Mouse (Mus musculus): ENCODE results near the gene Bmf. TPM values are rescaled to one million over a fixed set of nuclear protein-coding genes. Genes with fewer than 3 reads are reported as not detected.

Bmf gene
- total RNA-seq, 4 experiments from 2014 or later = 2.0 to 8.6 (median 4.1) TPM

DNA sequence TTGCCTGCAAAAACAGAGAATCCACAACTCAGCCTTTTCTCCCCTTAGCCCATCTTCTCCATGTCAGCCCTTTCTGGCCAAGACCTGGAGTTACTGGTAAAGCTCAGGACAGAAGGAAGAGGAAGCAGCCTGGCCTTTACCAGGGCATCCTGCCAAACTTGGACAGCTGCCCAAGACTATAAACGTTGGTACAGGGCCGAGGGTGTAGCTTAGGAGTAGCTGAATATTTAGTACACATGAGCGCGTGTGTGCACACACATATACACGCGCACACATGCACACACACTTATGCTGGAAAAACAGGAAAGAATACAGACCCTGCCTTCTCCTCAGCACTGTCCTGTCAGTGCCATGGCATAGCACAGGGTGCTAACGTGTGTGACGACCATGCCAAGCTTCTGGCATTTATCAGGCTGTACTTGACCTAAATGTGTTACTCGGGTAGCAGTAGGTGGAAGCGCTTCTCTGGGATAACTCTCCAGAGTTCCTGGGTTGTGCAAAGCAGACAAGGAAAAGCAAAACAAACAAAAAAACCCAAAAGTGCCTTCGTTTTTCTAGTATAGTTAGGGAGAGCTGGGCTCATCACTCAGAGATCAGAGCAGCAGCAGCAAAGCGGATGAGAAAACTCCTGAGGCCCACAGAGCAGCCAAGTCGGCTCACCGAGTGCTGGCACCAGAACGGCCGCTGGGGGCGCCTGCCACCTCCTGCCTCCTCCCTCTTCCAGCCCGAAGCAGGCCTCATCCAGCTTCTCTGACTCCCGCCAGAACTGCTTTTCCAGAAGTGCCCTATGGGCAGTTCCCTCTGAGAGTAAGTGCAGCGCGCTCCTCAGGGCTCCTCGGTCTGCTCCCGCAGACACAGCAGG lies 4.0 kb downstream of the Bmf start:
- DNase-seq (ENCODE audit: low spot score in 2 of 2) = peak; percentile 76 to 87

DNA sequence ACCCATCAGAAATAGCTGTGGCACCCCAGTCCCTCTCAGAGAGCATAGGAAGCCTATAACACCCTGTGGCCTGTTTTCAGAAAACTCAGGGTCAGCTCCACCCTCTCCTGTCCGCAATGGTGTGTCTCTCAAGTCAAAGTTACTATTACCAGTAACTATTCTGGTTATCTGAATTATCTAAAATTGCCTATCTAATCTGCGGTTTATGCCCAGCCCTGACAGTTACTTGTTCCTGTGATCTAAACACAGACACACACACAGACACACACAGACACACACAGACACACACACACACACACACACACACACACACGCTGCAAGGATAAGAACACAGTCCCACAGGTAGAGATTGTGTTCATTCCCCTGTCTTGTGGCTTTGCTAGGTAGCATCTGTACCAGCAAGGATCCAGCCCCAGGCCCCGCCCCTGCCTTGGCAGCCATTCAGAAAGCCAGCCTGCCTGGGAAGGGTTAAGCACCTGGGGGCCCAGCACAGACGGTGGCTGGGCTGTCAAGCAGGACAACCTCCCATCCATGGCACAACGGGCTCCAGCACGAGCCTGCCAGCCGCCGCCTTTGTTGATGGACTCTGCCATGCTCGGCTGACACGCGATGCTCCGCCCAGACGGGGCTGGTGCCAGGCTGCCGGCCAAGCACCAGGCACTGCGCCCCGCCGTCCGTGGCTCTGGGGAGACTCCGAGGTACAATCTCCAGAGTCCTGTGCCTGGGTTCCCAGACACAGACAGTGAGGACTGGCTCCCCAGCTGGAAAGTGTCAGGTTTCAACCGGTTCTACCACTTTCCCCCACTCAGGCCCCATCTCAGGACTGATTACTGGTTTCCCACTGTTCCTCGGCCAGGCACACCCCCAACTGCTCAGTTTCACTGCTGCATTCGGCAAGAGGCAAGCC lies 5.3 kb downstream of the Bmf start:
- DNase-seq (ENCODE audit: low spot score in 2 of 2) = peak; percentile 66 to 67

DNA sequence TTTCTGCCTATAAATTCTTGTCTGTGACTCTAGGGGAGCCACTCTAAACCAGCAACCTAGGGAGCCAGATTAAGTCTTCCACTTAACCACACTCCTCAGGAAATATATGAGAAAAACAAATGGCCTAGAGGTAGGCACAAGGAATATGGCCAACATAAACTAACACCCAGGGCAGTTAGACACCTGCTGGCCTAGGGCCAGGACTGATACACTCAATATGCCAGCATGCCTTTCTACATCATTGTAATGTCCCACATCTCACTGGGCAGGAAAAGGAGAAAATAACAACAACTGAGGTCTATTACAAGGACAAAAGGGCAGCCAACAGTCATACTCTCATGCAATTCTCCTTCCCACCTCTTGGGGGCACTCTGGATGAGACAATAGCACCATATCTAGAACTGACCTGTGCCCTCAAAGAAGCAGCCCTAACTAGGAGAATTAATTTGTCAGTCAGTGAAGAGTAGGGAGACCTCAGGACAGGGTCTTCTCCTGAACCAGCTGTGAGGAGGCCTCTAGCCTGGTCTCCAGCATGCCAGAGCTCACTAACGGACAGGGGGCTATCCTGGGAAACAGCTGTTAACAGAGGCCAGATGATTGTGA lies 6.4 kb downstream of the Bmf start:
- no peak for DNase-seq (ENCODE audit: low spot score in 2 of 2)

DNA sequence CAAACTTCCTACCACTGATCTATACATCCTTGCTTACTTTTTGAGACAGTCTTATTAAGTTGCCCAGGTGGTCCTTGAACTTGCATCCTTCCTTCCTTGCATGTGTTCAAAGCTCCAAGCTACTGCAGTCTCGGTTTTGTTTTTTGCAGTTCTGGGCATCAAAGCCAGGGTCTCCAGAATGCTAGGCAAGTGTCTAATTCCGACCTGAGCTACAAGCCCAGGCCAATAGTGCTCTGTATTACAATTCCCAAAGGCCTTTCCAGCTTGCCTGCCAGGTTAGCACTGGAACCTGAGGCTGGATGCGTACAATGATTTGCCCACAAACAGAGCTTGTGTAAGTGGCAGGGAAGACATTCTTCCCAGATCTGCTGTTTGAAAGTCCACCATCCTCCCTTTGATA lies 7.8 kb downstream of the Bmf start:
- no peak for DNase-seq (ENCODE audit: low spot score in 2 of 2)

DNA sequence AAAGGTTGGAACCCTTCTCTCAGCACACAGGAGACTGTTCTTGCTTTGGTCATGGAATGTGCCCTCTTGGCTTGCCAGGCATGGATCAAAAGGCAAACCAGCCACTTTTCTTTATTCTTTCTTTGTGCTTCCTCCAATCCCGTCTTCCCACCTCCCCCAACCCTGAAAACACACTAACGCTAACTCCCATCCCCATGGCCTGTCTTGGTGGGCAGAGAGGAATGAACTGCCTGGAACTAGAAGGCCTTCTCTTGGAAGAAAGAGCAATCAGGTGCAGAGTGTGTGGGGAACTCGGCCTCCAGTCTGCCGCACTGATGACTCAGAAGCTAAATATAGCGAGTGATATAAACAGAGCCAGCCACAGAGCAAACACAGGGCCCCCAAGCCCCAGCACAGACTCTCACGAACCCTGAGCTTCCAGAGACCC lies 8.8 kb downstream of the Bmf start:
- no peak for DNase-seq (ENCODE audit: low spot score in 2 of 2)

DNA sequence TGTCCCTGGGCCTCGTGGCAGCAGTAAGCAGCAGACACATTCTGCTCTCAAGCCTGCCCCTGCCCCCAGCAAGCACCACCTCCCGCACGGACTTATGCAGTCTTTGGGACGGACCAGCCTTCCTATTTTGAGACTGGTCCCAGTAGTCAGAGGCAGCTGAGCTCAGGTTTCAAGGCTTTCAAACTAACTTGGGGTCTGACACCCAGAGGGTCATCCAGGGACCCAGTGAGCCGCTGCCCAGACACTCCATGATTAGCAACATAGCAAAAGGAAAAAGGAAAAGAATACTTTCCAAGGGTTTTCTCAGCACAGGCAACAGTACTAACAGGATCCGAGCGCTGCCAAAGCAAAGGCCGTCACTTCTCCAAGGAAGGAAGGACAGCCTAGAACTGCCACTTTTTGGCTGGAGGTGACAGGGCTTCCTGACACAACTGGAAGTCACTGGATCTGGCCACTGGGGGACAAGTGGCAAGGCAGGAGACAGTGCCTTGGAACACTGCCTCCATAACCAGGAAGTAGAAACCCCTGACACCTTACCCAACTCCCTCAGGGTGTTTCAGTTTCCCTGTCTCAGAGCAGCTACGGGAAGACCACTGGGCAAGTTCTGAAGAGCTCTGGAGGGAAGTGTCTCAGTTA lies 9.5 kb downstream of the Bmf start:
- no peak for DNase-seq (ENCODE audit: low spot score in 2 of 2)

DNA sequence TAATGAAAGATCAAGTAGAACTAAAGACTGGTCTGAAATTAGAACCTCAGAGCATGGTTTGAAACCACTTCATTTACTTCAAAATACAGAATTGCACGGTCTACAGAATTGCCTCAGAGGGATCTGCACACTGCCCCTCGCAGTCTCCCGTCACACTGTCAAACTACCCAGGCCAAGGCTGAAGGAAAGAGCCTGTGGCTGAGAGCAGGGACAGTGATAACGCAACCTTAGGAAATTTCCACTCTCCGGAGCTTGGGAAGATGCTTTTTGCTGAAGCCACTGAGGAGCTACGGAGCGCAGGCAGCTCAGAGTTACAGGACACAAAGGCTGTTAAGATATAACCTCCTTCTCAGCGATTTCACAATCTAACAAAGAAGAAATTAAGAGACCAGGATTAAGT lies 10.4 kb downstream of the Bmf start:
- DNase-seq (ENCODE audit: low spot score in 2 of 2) = no peak

DNA sequence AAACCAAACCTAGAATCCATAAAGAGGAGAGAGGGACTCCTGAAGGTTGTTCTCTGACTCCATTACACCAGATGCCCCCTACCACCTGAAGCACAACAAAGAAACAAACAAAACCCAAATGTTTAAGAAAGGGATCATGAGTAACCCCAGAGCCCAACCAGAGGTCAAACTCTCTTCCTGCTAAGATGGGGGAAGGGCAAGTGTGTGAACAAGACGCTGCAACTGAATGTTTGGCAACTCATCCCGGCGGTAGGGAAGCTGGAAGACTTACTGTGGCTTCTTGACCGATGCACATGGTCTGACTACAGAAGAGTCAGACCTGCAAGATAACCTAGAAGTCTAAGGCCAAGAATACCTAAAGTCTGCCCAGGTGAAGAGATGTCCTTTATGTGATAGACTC lies 12.3 kb downstream of the Bmf start:
- no peak for DNase-seq (ENCODE audit: low spot score in 2 of 2)

DNA sequence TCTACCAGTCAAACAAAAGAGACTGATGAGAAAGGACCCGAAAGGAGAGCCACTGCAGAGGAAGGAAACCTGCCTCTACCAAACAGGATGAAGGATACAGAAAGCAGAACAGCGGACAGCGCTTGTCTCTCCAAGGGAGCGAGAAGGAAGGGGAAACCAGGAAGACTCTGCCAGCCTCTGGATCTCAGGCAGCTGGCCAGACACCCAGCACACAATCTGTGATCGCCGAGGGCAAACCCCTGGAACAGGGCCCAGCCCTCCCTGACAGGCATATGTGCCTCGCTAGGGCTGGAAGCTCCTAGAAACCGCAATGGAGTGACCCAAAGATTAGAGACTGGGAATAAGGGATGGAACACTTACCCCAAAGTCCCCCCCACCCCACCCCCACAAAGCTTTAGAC lies 12.9 kb downstream of the Bmf start:
- DNase-seq (ENCODE audit: low spot score in 2 of 2) = no peak

DNA sequence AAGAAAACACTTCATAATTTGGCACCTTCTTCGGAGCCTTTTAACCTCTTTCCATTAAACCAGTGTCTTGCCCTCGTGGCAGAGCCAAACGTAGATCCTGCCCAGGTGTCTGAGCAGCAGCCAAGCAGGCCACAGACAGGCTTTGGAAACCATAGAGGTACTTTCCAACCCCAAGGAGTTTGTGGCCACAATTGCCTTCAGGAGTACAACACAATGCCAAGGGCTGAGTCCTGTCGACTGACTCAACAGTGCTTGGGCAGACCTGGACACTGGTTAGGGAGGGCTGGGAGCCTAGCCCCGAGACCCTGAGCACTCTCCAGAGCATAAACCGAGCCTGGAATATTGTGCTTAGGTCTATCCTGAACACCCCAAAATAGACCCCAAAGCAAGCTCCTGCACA lies 13.4 kb downstream of the Bmf start:
- DNase-seq (ENCODE audit: low spot score in 2 of 2) = no peak

DNA sequence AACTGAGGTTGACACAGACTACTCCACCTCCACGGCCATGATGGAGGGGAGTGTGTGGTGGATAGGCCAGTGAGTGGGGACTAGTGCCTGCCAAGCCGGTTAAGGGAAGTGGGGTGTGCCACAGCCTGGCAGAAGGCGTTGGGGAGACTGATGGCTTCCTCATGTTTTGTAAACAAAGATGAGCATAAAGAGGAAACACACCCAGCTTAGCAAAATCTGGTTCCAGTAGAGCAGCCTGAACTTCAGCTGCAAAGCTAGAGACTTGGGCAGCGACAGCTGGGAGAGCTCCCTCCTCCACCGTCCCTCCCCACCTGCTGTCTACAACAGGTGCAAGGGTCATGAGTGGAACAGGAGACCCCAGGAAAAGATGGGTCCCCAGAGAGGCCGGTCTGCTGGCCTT lies 15.5 kb downstream of the Bmf start:
- no peak for DNase-seq (ENCODE audit: low spot score in 2 of 2)

DNA sequence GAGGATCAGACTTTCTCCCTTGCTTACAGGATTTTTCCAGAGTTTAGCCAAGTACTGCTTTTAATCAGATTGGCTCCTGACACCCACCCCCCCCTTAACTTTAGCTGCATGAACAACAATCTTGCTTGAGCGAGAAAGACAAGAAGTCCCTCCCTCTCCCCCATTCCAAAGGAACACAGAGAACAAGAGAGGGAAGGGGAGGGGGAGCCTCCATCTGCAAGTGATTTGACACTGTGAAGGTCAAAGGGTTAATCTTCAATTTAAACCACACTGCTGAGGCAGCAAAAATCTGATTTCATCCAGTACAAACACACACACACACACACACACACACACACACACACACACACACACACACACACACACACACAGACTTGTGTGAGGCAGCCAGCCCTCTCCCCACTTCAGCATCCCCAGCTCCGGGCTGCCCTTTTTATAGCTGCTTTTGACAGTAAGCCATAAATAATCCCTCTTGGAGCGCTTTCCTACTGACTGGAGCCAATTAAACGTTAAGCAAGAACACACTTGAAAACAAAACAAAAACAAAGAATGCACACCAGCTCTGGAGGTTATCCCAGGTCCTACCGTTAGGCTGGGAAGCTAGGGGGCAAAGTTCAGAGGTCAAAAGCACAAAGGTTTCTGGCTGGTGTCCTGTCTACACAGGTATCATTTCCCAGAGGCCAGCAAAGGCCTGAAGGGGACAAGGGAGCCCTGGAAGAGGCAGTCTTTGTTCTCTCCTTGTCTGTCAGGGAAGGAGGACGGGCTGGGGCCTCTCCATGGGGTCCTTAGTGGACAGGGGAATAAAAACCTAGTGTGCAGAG lies 16.4 kb downstream of the Bmf start:
- DNase-seq (ENCODE audit: low spot score in 2 of 2) = no peak

DNA sequence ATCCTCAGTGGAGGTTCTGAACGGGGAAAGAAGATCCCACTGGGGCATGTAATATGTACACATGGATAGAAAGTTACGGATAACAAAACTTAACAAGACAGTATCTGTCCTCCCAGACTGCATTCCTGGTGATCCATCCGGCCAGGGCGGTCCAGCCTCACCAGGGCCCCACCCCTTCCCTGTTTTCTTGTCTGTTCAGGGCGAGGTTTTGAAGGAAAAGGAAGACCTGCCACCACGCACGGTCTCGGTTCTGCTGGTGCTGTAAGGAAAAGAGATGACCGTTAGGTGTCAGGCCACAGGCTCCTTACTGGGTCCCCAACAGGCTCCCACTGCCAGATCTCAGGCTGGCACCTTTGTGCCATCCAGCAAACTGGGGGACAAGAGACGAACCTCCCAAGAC lies 17.1 kb downstream of the Bmf start:
- no peak for DNase-seq (ENCODE audit: low spot score in 2 of 2)

DNA sequence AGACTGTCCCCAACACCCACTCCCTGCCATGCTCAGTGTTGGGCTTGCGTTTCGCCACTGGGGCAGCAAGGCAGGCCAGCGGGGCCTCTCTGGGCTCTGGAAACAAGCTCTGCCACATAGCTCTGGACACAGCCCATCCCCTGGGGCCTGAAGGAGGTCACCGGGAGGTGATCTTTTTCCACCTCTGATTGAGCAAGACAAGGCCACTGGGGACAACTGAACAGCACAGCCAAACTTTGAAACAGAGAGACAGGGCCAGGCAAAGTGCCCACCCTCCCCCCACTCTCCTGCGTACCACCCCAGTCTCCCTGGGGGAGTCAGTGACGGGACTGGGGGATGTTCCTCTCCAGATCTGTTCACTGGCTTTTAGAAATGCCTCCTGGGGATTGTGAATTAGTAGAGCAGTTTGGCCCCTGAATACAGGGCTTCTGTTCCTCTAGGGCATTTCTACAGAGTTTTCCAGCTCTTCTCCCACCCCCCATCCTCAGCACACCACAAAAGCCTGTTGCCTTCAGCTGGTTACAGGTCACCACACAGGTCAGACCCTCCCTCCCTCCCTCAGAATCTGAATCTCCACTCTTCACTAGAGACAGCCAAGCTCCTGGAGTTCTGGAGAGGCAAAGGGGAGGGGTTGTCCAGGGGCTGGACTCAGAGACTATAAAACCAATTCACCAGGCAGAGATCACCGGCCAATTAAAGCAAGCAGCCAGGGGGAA lies 19.9 kb downstream of the Bmf start:
- DNase-seq (ENCODE audit: low spot score in 2 of 2) = no peak

DNA sequence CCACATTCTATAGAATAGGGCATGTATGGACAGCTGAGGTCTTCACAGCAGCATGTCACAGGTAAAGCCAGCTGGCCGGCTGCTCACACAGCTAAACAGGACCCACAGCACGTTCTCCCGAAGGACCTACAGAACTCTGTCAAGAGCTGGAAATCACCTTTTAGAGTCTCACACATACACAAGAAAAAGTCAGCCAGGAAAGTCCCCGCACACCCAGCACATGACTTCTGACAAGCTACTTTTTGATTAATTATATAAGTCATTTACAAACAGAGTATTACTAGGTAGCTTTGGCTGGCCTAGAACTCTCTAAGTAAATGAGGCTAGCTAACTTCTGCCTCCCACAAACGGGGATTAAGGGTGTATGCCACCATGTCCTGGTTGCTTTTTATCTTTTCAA lies 22.9 kb downstream of the Bmf start:
- DNase-seq (ENCODE audit: low spot score in 2 of 2) = no peak

DNA sequence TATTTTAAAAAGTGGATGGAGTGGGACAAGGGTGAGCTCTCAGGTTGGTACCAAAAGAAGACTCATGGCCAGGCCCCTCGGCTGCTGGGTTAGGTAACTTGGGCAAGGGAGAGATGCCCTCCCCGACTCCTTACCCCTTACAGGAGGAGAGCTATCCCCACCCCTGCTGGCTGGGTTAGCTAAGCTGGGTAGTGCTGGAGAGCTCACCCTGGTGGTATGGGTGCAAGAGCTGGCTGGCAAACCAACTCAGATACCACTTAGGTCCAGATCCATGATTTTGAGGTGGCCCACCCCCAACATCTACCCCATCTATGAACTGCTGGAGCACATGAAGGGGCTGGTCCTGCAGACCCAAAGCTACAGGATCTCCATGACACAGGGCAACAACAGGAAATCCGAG lies 24.7 kb downstream of the Bmf start:
- DNase-seq (ENCODE audit: low spot score in 2 of 2) = no peak

DNA sequence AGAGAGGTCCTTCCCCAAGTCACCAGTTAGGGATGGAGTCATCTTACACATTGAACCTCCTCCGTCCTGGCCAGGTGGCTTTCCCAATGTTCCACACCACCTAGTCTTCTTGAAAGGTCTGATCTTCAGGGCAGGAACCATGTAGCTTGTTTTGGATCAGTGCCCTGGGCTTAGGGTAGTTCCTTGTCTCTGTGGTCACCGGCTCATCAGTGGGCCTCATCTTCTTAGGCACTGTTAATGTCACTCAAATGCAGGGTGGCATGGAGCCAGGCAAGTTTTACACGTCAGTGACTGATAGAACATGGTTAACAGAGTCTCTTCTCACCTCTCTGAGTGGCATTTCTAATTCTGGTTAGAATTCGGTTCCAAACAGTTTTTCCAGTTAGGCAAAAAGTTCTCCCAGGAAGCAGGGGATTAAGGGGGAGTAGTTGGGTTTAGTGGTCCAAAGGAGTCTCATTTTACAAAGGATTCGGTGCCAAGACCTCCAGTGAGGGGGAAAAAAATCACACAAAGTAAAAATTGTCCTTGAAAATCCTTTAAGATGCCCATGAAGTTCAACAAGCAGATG lies 26.2 kb downstream of the Bmf start:
- DNase-seq (ENCODE audit: low spot score in 2 of 2) = no peak

DNA sequence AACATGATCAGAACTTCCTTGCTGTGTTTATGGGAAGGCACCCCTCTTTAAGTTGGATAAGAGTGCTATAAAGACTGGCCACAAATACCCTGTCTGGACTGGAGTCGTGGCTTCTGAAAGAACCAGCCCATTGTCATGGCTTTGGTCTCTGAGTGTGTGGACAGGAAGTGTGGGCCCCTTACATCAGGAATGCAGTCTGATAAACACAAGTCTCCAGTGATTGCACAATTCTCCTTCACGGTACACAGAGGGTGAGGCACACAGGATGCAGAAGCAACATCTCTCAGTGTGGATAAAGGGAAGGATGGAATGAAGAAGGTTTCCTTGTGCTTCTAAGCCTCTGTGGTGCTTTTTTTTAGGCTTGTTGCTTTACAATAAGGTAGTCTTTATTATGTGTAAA lies 27.2 kb downstream of the Bmf start:
- no peak for DNase-seq (ENCODE audit: low spot score in 2 of 2)

DNA sequence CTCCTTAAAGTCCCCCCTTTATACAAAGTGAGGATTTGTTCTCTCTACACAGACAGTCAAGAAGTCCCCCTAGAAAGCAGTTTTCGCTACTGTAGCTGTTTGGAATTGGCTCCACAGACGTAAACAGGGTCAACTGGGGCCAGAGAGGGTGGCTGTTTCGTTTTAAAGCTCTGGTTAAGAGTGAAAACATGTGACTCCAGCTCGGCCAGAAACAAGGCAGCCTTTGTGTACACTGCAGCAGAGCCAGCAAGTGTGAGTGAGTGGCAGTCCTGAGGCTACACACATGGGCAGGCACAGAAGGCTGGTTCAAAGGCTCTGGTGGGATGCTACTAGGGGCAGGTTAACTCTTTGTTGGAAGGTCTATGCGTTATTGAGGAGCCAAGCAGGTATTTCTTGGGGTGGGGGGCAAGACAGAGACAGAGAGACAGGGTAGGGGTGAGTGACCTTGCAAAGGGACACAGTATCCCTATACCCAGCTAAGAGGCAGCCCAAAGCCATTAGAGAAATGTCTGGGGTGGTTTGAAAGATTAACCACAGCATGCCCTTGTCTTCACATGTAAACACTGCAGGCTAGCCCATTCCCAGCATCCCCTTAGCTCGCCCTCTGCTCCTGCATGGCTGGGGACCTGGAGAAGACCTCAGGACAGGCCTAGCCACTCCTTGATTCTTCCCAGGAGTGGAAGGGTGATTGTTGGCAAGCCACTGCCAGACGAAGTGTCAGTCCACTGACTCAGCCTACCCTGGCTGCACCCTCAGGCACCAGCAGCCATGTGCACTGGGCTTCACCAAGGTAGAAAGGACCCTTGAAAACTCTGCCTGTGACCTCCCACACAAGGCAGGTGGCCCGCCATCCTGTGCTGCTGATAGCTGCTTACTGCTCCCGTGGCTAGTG lies 29.2 kb downstream of the Bmf start:
- DNase-seq (ENCODE audit: low spot score in 2 of 2) = peak; percentile 49 to 55

Data from layer of hippocampus, adult 8-10 months (tissue).